Mouse (Mus musculus): ENCODE measurements around the gene Mindy3.

Gene Mindy3

GRCm38 (mm10) chr2:12371401-12371800 lies 47.9 kb downstream of the Mindy3 start:
- no peak for DNase-seq (ENCODE audit: inconsistent ontology term)

DNA sequence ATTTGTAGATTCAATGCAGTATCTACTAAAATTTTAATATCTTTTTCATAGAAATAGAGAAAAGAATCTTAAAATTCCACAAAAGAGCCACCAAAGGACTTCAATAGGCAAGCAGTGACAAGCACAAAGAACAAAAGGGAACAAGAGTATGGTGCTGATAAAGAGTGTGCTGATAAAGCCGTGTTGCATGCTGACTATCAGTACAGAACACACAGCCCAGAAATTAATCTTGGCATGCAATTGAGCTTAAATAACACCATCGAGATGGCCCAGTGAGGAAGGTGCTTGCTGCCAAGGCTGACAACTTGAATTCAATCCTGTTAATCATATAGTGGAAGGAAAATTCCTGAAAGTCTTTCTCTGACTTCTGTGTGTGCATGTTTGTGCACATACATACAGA lies 50.8 kb downstream of the Mindy3 start:
- no peak for DNase-seq (ENCODE audit: inconsistent ontology term)

- DNase-seq (ENCODE audit: inconsistent ontology term) = no peak
These were observed 51.3 kb downstream of the Mindy3 start for GRCm38 (mm10) chr2:12368016-12368415.

- DNase-seq (ENCODE audit: inconsistent ontology term) = no peak
These were observed 58.0 kb downstream of the Mindy3 start for GRCm38 (mm10) chr2:12361310-12361709.

- no peak for DNase-seq (ENCODE audit: inconsistent ontology term)
These were observed 64.4 kb downstream of the Mindy3 start for GRCm38 (mm10) chr2:12354837-12355236.

- no peak for DNase-seq (ENCODE audit: inconsistent ontology term)
These were observed 70.4 kb downstream of the Mindy3 start for GRCm38 (mm10) chr2:12348914-12349313.

- DNase-seq (ENCODE audit: inconsistent ontology term) = no peak
These were observed 87.3 kb downstream of the Mindy3 start for GRCm38 (mm10) chr2:12331962-12332361.

DNA sequence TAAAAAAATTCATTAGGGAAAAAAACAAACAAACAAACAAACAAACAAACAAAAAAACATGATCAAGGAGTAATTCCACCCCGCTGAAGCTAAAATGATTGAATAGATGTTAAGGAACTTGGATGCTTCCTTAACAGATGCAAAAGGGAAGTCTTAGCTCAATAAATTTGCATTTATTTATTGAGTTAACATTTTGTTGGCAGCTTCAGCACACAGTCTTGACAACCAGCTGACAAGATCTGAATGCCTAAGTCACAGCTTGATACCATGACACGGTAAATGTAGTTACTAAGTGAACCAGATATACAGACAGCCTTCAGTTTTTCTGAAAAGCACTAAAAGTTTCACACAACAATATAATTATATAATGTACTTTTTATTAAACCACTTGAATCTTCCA lies 89.7 kb downstream of the Mindy3 start:
- DNase-seq (ENCODE audit: inconsistent ontology term) = no peak

DNA sequence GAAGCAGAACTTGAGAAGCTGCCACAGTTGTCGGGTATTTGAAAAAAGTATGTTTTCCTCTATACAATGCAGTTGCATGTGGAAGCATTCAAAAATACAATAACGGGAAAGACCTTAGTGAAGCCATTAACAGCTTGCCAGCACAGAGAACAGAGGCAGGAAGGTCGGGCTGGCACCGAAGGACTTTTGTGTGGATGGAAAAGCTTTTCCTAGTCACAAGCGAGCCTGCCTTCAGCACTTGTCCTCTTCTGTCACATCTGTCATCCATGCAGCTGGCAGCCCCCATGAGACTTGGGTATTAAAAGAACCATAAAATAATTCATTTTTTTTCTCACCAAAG lies 90.2 kb downstream of the Mindy3 start:
- no peak for DNase-seq (ENCODE audit: inconsistent ontology term)

DNA sequence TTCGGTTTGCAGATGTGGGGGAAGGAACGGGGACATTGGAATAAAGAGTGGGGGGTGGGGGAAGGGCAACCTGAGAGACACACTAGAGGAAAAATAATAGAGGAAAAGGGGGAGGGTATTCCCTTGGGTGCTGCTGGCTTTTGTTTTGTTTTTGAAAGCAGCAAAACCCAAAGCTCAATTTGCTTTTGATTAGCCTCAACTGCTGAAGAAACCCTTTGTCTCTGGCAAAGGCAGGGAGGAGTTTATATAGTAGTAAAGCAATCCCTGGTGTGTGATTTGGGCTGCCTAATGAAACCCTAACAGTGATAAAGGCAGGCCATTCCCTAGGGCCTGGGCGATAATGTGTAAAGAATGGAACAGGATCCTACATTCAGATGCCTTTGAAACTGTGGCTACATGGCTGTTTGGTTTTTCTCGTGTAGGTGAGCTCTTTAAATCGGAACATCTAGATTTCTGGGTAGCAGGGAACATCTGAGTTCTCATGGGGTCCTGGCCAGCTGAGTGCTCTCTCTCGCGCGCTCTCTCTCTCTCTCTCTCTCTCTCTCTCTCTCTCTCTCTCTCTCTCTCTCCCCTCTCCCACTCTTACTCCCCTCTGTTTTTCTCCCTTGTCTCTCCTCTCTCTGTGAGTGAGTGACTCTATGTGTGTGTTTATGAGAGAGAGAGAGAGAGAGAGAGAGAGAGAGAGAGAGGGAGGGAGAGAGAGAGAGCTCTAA lies 90.8 kb downstream of the Mindy3 start:
- no peak for DNase-seq (ENCODE audit: inconsistent ontology term)

GRCm38 (mm10) chr2:12327691-12328354 lies 91.4 kb downstream of the Mindy3 start:
- DNase-seq (ENCODE audit: inconsistent ontology term) = no peak

- no peak for DNase-seq (ENCODE audit: inconsistent ontology term)
These were observed 92.1 kb downstream of the Mindy3 start for GRCm38 (mm10) chr2:12327216-12327615.

DNA sequence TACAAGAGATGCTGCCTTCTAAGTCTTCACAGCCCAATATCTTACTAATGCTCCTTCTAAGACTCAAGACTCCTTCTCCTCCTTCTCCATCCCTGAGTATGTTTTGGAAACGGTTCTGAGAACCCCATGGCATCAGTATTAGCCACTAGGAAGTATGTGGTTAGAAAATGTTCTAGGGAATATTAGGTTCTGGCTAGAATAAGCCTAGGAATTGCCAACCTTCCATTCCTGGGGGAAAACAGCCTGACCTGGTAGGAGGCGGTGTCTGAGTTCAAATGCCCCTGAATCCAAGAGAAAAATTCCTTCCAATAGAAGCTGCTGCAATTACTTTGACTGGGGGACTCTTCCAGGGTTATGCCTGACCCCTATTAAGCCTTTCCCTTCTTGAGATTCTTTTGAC lies 93.4 kb downstream of the Mindy3 start:
- DNase-seq (ENCODE audit: inconsistent ontology term) = no peak

- DNase-seq (ENCODE audit: inconsistent ontology term) = peak; percentile 83
These were observed 93.9 kb downstream of the Mindy3 start for GRCm38 (mm10) chr2:12325417-12325816.

GRCm38 (mm10) chr2:12320914-12321313 lies 98.4 kb downstream of the Mindy3 start:
- peak; percentile 45 for DNase-seq (ENCODE audit: inconsistent ontology term)

GRCm38 (mm10) chr2:12318715-12319114 lies 100.6 kb downstream of the Mindy3 start:
- no peak for DNase-seq (ENCODE audit: inconsistent ontology term)

DNA sequence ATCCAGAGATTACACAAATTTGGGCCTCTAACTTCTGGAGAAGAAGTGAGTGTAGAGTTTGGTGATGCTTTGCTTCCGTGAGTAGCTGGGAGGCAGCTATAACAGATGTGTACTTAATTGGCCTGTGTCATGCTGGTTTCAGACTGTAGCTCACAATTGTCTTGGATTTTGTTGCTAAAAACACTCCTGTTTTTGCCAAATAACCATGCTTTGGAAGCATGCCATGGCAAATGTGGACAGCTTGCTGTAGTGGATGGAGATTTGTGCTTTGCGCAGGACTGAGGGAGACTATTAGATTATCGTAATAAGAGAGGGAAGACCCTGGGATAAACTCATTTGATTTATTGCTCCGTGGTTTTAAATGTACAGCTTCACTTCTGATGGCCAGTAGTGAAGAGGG lies 101.2 kb downstream of the Mindy3 start:
- DNase-seq (ENCODE audit: inconsistent ontology term) = no peak

DNA sequence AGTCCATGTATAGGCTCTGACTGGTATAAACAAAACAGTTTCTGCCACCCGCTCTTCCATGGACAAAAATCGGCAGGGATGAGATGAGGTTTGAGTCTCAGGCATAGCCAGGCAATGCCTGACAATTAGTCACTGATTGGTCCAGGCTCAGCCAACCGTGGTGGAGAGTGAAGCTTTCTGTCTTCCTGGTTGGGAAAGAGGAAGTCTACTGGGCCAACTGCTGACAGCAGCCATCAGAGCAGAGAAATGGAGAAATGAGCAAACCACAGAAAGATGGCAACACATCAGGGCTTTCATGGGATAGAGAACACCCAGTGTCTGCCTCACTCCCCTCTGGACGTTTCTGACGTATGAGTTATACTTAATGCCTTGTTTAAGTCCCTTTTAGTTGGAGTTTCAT lies 101.9 kb downstream of the Mindy3 start:
- DNase-seq (ENCODE audit: inconsistent ontology term) = no peak

DNA sequence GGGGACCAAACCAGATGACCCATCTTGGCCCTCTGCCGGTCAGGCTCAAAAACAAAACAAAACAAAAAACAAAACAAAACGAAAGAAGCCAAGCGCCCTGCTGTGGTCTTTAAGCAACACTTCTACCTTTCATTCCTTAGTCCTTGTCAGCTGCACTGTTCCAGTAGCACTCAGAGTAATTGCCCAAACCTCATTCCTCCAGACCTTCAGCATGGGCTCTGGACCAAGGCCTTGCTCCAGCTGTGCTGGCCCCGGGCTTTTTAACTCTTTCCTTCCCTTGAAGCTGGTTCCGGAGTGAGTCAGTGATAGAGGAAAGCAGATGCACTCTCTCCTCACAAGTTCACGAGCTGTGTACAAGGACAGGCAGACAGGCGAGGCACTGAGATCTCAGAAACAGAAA lies 102.9 kb downstream of the Mindy3 start:
- DNase-seq (ENCODE audit: inconsistent ontology term) = peak; percentile 40

GRCm38 (mm10) chr2:12314028-12314427 lies 105.2 kb downstream of the Mindy3 start:
- DNase-seq (ENCODE audit: inconsistent ontology term) = no peak

DNA sequence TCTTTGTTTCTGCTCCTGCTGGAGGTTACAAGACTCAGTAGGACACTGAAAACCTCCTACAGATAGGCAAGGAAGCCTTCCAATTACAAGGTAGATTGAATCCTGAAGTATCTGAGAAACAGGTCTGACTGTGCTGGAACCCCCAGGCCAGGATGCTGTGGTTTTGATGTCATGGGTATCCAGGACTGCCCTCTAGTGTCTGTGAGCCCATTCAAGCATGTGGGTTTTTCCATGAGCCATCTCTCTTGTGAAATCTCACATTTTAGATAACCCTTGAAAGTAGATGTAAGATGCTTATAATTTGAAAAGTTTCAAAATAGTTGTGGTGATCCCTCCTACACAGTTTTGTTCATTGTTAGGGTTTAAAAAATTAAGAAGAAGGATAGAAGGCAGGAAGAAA lies 110.8 kb downstream of the Mindy3 start:
- DNase-seq (ENCODE audit: inconsistent ontology term) = no peak

DNA sequence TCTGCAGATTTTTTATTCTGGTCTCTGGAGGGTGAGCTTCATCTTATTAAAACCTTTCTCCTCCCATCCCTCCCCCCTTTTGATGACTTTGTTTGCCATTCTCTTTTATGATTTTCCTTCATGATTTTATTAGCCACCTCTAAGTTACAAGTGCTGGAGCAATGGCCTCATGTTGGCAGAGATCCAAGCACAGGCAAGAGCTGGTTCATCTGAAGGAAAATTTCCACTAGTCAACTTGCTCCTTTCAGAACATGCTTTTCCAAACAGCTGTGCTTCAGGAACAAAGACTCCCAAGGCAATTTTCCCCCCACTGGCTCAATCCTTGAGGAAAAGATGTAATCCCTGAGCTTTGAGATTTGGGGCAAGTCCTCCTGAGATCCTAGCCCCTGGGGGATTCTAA lies 112.0 kb downstream of the Mindy3 start:
- no peak for DNase-seq (ENCODE audit: inconsistent ontology term)

DNA sequence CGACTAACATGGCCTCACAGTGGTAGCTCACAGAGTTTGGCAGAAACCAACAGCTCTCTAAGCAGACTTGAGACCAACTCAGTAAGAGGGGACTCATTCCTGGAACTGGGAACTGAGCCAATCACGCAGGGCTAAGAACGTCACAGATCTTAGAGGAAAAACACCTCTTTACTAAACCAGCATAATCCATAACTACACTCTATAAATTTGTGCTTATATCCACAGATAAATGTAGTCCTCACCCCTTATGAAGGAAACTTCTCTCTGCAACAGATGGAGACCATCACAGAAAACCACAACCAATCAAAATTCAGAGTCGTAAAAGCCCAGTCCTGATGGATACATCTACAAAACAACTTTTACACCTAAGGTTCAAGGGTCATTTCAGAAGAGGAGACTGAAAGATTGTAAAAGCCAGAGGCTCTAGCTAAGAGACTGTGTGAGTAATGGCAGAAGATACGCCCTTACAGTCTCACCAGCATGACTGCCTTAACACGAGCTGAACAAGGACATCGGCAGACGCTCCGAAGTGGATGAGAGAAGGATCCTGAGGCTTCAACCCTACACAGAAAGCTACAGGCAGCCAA lies 114.1 kb downstream of the Mindy3 start:
- DNase-seq (ENCODE audit: inconsistent ontology term) = no peak

All from Muller cell, postnatal 12 days (primary cell).